27 mouse cellular contexts compared by ENCODE assay signal in genomic region chr2:83766878-83767277, GRCm38 (mm10). TPM values are rescaled to one million over a fixed set of nuclear protein-coding genes. Genes with fewer than 3 reads are reported as not detected.
DNase-seq lines count a peak whose midpoint lies in the region; ATAC-seq and TF ChIP-seq lines count a peak whose summit lies in the region.
"Had no signal": no experiment of that assay in that cellular context is flagged by ENCODE, and none has a peak within 500 bp of the region (broad histone marks: within the 10 kb centered on the region; RNA-seq: fewer than 3 reads in every experiment).

No protein-coding gene starts in this region.

- H3K4me3 ChIP-seq in kidney, embryonic 15.5 days (replicated peaks) = no peak overlapping the region
- H3K4me3 ChIP-seq in CH12.LX (replicated peaks in 1 of 3; ENCODE audit: low read depth in 2 of 3, low read length in 2 of 3, poor library complexity in 1 of 3) = no peak overlapping the region
- H3K4me3 ChIP-seq: forebrain, embryonic 10.5 days; forebrain, embryonic 13.5 days; heart, embryonic 10.5 days had no signal

- no peak for TF ChIP-seq POLR2A in CH12.LX (IDR thresholded peaks at IDR 0.05; ENCODE audit: low read depth, low read length)

- H3K79me2 ChIP-seq in CH12.LX (replicated peaks; ENCODE audit: control insufficient read depth, extremely low read depth, insufficient read depth, poor library complexity, severe bottlenecking) = no peaks in the 10 kb centered on the region

- no peaks in the 10 kb centered on the region for H3K9me3 ChIP-seq in kidney, embryonic 15.5 days (replicated peaks)
- H3K9me3 ChIP-seq in CH12.LX (replicated peaks; ENCODE audit: low read length) = no peaks in the 10 kb centered on the region
- H3K9me3 ChIP-seq: forebrain, embryonic 10.5 days; forebrain, embryonic 13.5 days; heart, embryonic 10.5 days had no signal

- H3K27me3 ChIP-seq in kidney, embryonic 15.5 days = no peaks in the 10 kb centered on the region
- no peaks in the 10 kb centered on the region for H3K27me3 ChIP-seq in CH12.LX (replicated peaks)
- H3K27me3 ChIP-seq: forebrain, embryonic 13.5 days had no signal

- H3K36me3 ChIP-seq in kidney, embryonic 15.5 days = peaks cover 51% of the 10 kb centered on the region
- H3K36me3 ChIP-seq in CH12.LX (replicated peaks in 1 of 2; ENCODE audit: control insufficient read depth in 1 of 2, insufficient read depth in 1 of 2, low read length in 1 of 2) = peaks cover 17 to 62% of the 10 kb centered on the region in 2 experiments

- TF ChIP-seq CTCF in CH12.LX (conservative IDR thresholded peaks at IDR 0.05 in 1 of 2, IDR thresholded peaks at IDR 0.05 in 1 of 2; ENCODE audit: low read depth in 2 of 2, low read length in 2 of 2) = no peak

- dilution Hi-C loops in CH12.LX (cut with MboI; ENCODE audit: extremely low pct_ligation_motif_present, extremely low pct_unique_long_range_greater_than_20kb, low sequenced_read_pairs) = no loop called here

- no peaks in the 10 kb centered on the region for H3K4me1 ChIP-seq in kidney, embryonic 15.5 days
- H3K4me1 ChIP-seq in CH12.LX (ENCODE audit: control insufficient read depth in 1 of 2, insufficient read depth in 2 of 2) = peaks cover 6 to 50% of the 10 kb centered on the region in 2 experiments
- H3K4me1 ChIP-seq: forebrain, embryonic 10.5 days; forebrain, embryonic 13.5 days; heart, embryonic 10.5 days had no signal

- H3K9ac ChIP-seq in kidney, embryonic 15.5 days = no peak overlapping the region
- H3K9ac ChIP-seq in CH12.LX (ENCODE audit: insufficient read depth, low read depth) = no peak overlapping the region
- H3K9ac ChIP-seq: forebrain, embryonic 13.5 days; hindbrain, embryonic 14.5 days had no signal

- no peak for TF ChIP-seq RAD21 in CH12.LX (IDR thresholded peaks at IDR 0.05; ENCODE audit: low read depth, low read length)

- peak; percentile 35; the same call in 1 of the 2 replicates for TF ChIP-seq EP300 in CH12.LX (IDR thresholded peaks at IDR 0.05; ENCODE audit: low read length)

- in situ Hi-C loops in CH12.LX (cut with MboI; ENCODE audit: low pct_ligation_motif_present, low pct_unique_long_range_greater_than_20kb, low sequenced_read_pairs) = no loop called here

- H3K27ac ChIP-seq in kidney, embryonic 15.5 days = 0 out of 2 replicates have a peak overlapping the region, but pooled peaks have one; percentile 22
- no peak overlapping the region for H3K27ac ChIP-seq in CH12.LX (ENCODE audit: insufficient read depth, low read depth)
- H3K27ac ChIP-seq: forebrain, embryonic 10.5 days; forebrain, embryonic 13.5 days; heart, embryonic 10.5 days; hindbrain, embryonic 14.5 days; hindbrain, postnatal 0 days had no signal

- no peak overlapping the region for H3K4me2 ChIP-seq in kidney, embryonic 15.5 days
- H3K4me2 ChIP-seq in CH12.LX (ENCODE audit: insufficient read depth, low read depth, poor library complexity, severe bottlenecking) = no peak overlapping the region
- H3K4me2 ChIP-seq: forebrain, embryonic 13.5 days; hindbrain, embryonic 14.5 days had no signal

- DNase-seq in kidney, adult 18-20 months = no peak
- DNase-seq in CH12.LX (ENCODE audit: extremely low read depth) = peak; percentile 50
- DNase-seq in ovary, postnatal 14 days (ENCODE audit: low spot score) = no peak
- no peak for DNase-seq in adrenal gland, postnatal 25 days
- DNase-seq in spleen, postnatal 36 days (ENCODE audit: low spot score in 2 of 2) = no peak
- DNase-seq: adrenal gland, adult 8-10 months; adrenal gland, postnatal 36 days; B cell, adult 2 months; cerebellum, adult 18-20 months; cerebellum, adult 9-10 months; cerebellum, postnatal 36 days; gastrocnemius, postnatal 10 days; gastrocnemius, postnatal 36 days; heart, adult 18-20 months; kidney, adult 2 months had no signal

- ATAC-seq in kidney, embryonic 15.5 days (replicated peaks; ENCODE audit: low FRiP score) = no peak
- peak; percentile 87 for ATAC-seq in granulocyte monocyte progenitor cell, adult 5-6 weeks (replicated peaks; ENCODE audit: poor library complexity, severe bottlenecking)
- ATAC-seq in megakaryocyte progenitor cell, adult 5-6 weeks (replicated peaks; ENCODE audit: poor library complexity) = peak; percentile 64
- ATAC-seq: activated CD4-positive, CD25-positive, alpha-beta regulatory T cell, adult 4 months; forebrain, embryonic 13.5 days; forebrain, embryonic 16.5 days; hindbrain, postnatal 0 days; inflammation-experienced regulatory T-cells, adult 6 months; intestine, embryonic 16.5 days had no signal

- 92% methylated on average over 1 of the region's 1 CpGs for WGBS in kidney, embryonic 15.5 days

TF ChIP-seq in CH12.LX, 34 proteins besides CTCF, POLR2A, EP300 and RAD21:
- TF ChIP-seq IRF4 (IDR thresholded peaks at IDR 0.05; ENCODE audit: low read depth, low read length) (peak; percentile 48), NELFE (IDR thresholded peaks at IDR 0.05; ENCODE audit: low read depth, low read length) (no peak), NRF1 (IDR thresholded peaks at IDR 0.05; ENCODE audit: low read depth, low read length) (no peak)

RNA-seq across cellular contexts. Expression of gene Itgav, which starts 42.7 kb away (rescaled TPM):
- polyA plus RNA-seq in kidney, embryonic 15.5 days (2015; fragmentation: Nextera tagmentation; extraction: Ambion mirVana) = 101 and 105 TPM in 2 replicates
- total RNA-seq in CH12.LX (2012; rRNA removed) (25.0 and 25.5 TPM in 2 replicates), CH12.LX (2014; rRNA removed) (16.2 and 16.7 TPM in 2 replicates)
- 19.7 and 28.2 TPM in 2 replicates for polyA plus RNA-seq in CH12.LX (2012; ENCODE audit: insufficient read length, low read depth)
- total RNA-seq in granulocyte monocyte progenitor cell, adult 5-6 weeks (2014; fragmentation: Nextera tagmentation) = 17.0 and 33.3 TPM in 2 replicates
- 16.4 and 23.8 TPM in 2 replicates for total RNA-seq in granulocyte monocyte progenitor cell, adult 5-6 weeks (2017)
- 23.4 and 30.9 TPM in 2 replicates for total RNA-seq in megakaryocyte progenitor cell, adult 5-6 weeks (2015)
- total RNA-seq in megakaryocyte progenitor cell, adult 5-6 weeks (2017) = 9.5 and 20.9 TPM in 2 replicates
- 107 and 124 TPM in 2 replicates for total RNA-seq in adrenal gland, postnatal 25 days (2021)

RNA-seq across cellular contexts. Expression of gene Fam171b, which starts 45.6 kb away (rescaled TPM):
- 5.4 and 6.4 TPM in 2 replicates for polyA plus RNA-seq in kidney, embryonic 15.5 days (2015; fragmentation: Nextera tagmentation; extraction: Ambion mirVana)
- 0.80 and 2.1 TPM in 2 replicates for total RNA-seq in CH12.LX (2012; rRNA removed)
- total RNA-seq in CH12.LX (2014; rRNA removed) = 0.69 and 0.72 TPM in 2 replicates
- polyA plus RNA-seq in CH12.LX (2012; ENCODE audit: insufficient read length, low read depth) = 0.76 and 0.77 TPM in 2 replicates
- not detected in 2 replicates for total RNA-seq in granulocyte monocyte progenitor cell, adult 5-6 weeks (2014; fragmentation: Nextera tagmentation)
- total RNA-seq in granulocyte monocyte progenitor cell, adult 5-6 weeks (2017) = not detected in 2 replicates
- total RNA-seq in megakaryocyte progenitor cell, adult 5-6 weeks (2015) = not detected in 2 replicates
- total RNA-seq in megakaryocyte progenitor cell, adult 5-6 weeks (2017) = not detected in 2 replicates
- total RNA-seq in adrenal gland, postnatal 25 days (2021) = 3.9 and 5.7 TPM in 2 replicates
